ENCODE assay signal across 10 mouse cellular contexts in genomic region chr9:110877888-110878287, GRCm38 (mm10). TPM values are rescaled to one million over a fixed set of nuclear protein-coding genes. Genes with fewer than 3 reads are reported as not detected.
DNase-seq lines count a peak whose midpoint lies in the region; TF ChIP-seq lines count a peak whose summit lies in the region.
"Had no signal": no experiment of that assay in that cellular context is flagged by ENCODE, and none has a peak within 500 bp of the region (broad histone marks: within the 10 kb centered on the region; RNA-seq: fewer than 3 reads in every experiment).

No protein-coding gene starts in this region.

- H3K4me1 ChIP-seq in lung, adult 2 months (ENCODE audit: control insufficient read depth, insufficient read depth, low read length): peaks cover 4% of the 10 kb centered on the region

- DNase-seq in left cerebral cortex, postnatal 14 days (ENCODE audit: low spot score in 2 of 2): peak; percentile 35 to 49
- DNase-seq in left cerebral cortex, adult 9 months (ENCODE audit: low spot score in 2 of 2): no peak
- peak; percentile 69 to 86 for DNase-seq in adrenal gland, postnatal 36 days
- peak; percentile 85 for DNase-seq in heart, adult 8-10 months (ENCODE audit: low spot score)
- DNase-seq in lung, adult 2 months: peak; percentile 40
- no peak for DNase-seq in thymus, postnatal 36 days
- no peak for DNase-seq in embryo, embryonic 10.5 days (ENCODE audit: low spot score)
- no peak for DNase-seq in cerebellum, adult 11 months

- TF ChIP-seq POLR2A in lung, adult 2 months (IDR thresholded peaks at IDR 0.05; ENCODE audit: borderline replicate concordance, extremely low read depth, low read depth, low read length): no peak

- WGBS in lung, adult 2 months: 67% methylated on average over 5 of the region's 5 CpGs

- H3K4me3 ChIP-seq in lung, adult 2 months (replicated peaks; ENCODE audit: extremely low read depth, low read depth, low read length): no peak overlapping the region
- H3K4me3 ChIP-seq: lung, embryonic 15.5 days had no signal

- TF ChIP-seq CTCF in lung, adult 2 months (IDR thresholded peaks at IDR 0.05; ENCODE audit: insufficient read depth, low read length): no peak

- intact Hi-C loops in left cerebral cortex, postnatal 14 days (cut with DNase I): loop anchor here (10.0 kb wide), 1 partner anchor 243 kb away; no protein-coding TSS in a partner anchor

RNA-seq across cellular contexts. Expression of gene Als2cl, which starts 1.8 kb away (rescaled TPM):
- total RNA-seq in left cerebral cortex, postnatal 14 days (2021): 10 to 100 TPM in 1 of 2 experiments, 1 to 10 TPM in 1; 9.6 to 10.0 TPM
- 10 to 100 TPM; 12.4 to 16.0 TPM for total RNA-seq in adrenal gland, postnatal 36 days (2021)
- total RNA-seq in heart, adult 8-10 months (2022): 10 to 100 TPM; 11.5 to 19.1 (median 14.7) TPM
- polyA plus RNA-seq in lung, adult 2 months (2012; rRNA removed): 118 and 120 TPM in 2 replicates

RNA-seq across cellular contexts. Expression of gene Tmie, which starts 2.0 kb away (rescaled TPM):
- total RNA-seq in left cerebral cortex, postnatal 14 days (2021): 1 to 10 TPM; 4.1 to 4.5 TPM
- total RNA-seq in adrenal gland, postnatal 36 days (2021): 1 to 10 TPM; 2.0 to 3.0 TPM
- 1 to 10 TPM; 1.1 to 2.0 (median 1.6) TPM for total RNA-seq in heart, adult 8-10 months (2022)
- 4.1 and 4.3 TPM in 2 replicates for polyA plus RNA-seq in lung, adult 2 months (2012; rRNA removed)

RNA-seq across cellular contexts. Expression of gene Prss50, which starts 20.1 kb away (rescaled TPM):
- not detected for total RNA-seq in left cerebral cortex, postnatal 14 days (2021)
- total RNA-seq in adrenal gland, postnatal 36 days (2021): not detected
- total RNA-seq in heart, adult 8-10 months (2022): not detected
- 0.10 TPM in 1 of 2 replicates, not detected in the other for polyA plus RNA-seq in lung, adult 2 months (2012; rRNA removed)
- polyA plus RNA-seq: lung, embryonic 15.5 days; stomach, embryonic 14.5 days had no signal

RNA-seq across cellular contexts. Expression of gene Prss46, which starts 33.6 kb away (rescaled TPM):
- not detected for total RNA-seq in left cerebral cortex, postnatal 14 days (2021)
- total RNA-seq in adrenal gland, postnatal 36 days (2021): not detected
- total RNA-seq in heart, adult 8-10 months (2022): not detected
- not detected in 2 replicates for polyA plus RNA-seq in lung, adult 2 months (2012; rRNA removed)
- polyA plus RNA-seq: lung, embryonic 15.5 days; stomach, embryonic 14.5 days had no signal

RNA-seq across cellular contexts. Expression of gene Fam240a, which starts 38.8 kb away (rescaled TPM):
- not detected for total RNA-seq in left cerebral cortex, postnatal 14 days (2021)
- total RNA-seq in adrenal gland, postnatal 36 days (2021): not detected
- not detected for total RNA-seq in heart, adult 8-10 months (2022)
- not detected in 2 replicates for polyA plus RNA-seq in lung, adult 2 months (2012; rRNA removed)
- polyA plus RNA-seq: lung, embryonic 15.5 days; stomach, embryonic 14.5 days had no signal

Comparison
In these comparisons a context has a peak if more than half of its experiments do, and no peak if none do; other contexts are left out.
1. DNase-seq: peak in left cerebral cortex, postnatal 14 days (2 of 2), adrenal gland, postnatal 36 days (2 of 2), heart, adult 8-10 months (single experiment) and lung, adult 2 months (single experiment); none in left cerebral cortex, adult 9 months (0 of 2), thymus, postnatal 36 days (0 of 2), embryo, embryonic 10.5 days (single experiment) and cerebellum, adult 11 months (single experiment).